Mouse (Mus musculus) urinary bladder, adult 2 months (tissue): Measurements from ENCODE around the gene Acsbg1. TPM values are rescaled to one million over a fixed set of nuclear protein-coding genes. Genes with fewer than 3 reads are reported as not detected.

Experiments used
- DNase-seq: peaks from one replicate; pipeline ENCODE4 v3.0.0; 2022; ENCODE audit warnings: low spot score
- polyA plus RNA-seq: library from polyadenylated mRNA; depleted of rRNA; stranded (reverse); fragments of >200 nt; gene quantifications from 2 replicates; pipeline ENCODE4 v1.2.3, GENCODE M21; 2012

Gene Acsbg1
- polyA plus RNA-seq, 1 experiment, result 13.7 TPM

DNA sequence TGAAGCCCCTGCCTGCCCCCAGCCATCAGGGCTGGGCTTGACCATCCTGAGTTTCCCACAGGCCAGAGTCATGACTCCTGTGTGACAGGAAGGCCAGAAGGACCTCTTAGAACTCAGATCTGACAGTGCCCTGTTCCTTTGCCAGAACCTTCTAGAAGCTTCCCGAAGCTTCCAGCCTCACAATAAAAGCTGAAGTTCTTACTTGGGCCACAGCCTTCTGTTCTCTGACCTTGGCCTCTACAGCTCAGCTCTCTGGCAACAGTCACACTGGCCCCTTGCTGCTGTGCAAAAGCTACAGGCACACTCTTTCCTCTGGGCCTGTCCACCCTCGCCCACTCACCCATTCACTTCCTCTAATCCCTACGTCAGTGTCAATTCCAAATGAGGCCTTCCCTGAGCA, 10.3 kb upstream of the Acsbg1 start:
- DNase-seq, result no peak

DNA sequence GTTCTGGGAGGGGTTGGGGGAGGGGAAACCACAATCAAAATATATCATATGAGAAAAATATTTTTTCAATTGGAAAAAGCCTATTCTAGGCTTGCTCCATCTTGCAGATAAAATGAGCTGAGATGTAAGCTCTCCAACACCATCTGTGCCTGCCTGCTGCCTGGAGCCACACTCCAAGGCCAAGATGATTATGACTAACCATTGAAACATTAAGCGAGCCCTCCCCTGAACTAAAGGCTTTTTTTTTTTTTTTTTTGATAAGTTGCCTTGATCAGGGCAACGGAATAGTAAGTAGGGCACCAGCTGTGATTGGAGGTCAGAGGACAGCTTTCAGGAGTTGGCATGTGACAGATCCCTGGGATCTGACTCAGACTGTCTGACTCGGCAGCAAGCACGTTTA, 6.8 kb upstream of the Acsbg1 start:
- DNase-seq, result no peak

DNA sequence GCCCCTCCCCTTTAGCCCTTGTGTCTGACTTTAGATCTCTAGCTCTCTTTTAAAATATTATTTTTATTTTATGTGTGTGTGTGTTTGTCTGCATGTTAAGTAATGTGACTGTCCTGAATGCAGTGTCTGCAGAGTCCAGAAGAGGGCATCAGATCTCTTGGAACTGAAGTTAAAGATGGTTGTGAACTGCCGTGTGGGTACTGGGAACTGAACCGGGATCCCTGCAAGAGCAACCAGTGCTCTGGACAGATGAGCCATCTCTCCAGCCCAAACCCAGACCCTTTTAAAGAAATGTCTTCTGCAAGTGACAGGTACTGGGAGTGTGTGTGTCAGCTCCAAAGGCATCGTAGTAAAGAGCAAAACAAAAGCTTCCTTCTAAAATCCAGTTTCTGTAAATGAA, 4.4 kb upstream of the Acsbg1 start:
- DNase-seq, result no peak

DNA sequence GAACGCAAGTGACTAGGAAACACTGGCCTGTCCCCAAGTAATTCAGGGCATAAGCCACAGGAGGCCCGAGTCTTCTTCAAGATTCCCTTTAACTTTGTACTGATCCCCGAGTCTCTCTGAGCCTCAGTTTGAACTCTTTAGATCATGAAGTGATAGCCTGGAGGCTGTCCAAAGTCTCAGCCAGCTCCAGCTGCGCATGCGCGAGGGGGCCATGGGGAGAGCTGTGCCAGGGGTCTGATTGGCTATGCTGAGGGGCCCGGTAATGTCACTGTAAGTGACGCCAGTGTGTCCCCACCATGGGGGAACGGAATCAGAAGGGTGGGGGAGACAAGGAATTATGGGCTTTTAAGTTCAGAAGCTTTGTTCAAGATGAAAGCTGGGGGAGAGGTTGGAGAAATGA, 2.7 kb upstream of the Acsbg1 start:
- no peak for DNase-seq

DNA sequence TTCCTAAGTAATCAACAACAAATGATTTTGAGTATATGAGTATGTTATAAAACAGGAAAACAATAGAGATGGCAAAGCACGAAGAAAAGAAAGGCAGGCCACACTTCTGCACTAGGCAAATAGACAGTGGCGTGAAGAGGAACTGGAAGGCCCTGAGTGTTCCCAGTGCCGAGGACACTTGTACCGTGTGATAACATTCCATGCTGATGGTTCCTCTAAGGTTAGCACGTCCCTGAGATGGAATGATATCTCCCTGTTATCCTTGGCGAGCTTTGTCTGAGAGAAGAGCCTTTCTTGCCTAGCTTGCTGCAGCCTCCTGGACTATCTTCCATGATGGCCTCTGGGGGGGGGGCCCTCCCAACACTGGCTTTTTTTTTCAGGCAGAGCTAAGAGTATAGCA, 2.9 kb downstream of the Acsbg1 start:
- DNase-seq, result no peak

DNA sequence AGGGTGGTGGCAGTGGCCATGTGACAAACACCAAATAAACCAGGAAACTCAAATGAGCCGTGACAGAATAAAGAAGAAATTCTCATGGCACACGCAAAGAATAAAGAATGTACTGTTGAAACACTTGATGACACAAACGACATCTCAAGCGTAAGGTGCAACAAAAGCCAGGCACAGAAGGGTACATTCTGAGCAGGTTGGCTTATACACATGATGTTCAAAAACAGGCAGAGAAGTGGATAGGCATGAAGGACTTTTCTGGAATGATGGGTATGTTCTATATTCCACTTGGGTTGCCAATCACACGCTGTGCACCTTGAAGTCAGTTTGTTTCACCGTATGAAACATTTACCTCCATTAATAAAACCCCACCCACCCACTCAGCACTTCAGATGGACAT, 5.3 kb downstream of the Acsbg1 start:
- no peak for DNase-seq

DNA sequence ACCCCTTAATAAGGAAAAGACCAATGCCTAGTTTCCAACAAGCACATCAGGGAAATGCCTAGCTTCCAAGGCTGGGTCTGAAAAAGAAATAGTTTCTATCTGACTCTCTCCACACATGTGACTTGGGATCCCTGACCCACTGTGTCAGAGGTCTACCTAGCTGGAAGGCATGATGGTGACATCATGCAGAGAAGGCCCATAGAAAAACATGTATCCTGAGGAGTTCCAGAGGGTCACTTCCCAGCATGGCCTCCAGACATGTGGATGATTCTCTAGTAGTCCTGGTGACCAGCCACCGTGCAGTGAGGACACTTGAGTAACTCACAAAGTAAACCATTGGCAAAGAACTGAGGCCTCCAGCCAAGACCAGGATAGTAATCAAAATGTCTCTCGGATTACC, 5.8 kb downstream of the Acsbg1 start:
- DNase-seq, result no peak

DNA sequence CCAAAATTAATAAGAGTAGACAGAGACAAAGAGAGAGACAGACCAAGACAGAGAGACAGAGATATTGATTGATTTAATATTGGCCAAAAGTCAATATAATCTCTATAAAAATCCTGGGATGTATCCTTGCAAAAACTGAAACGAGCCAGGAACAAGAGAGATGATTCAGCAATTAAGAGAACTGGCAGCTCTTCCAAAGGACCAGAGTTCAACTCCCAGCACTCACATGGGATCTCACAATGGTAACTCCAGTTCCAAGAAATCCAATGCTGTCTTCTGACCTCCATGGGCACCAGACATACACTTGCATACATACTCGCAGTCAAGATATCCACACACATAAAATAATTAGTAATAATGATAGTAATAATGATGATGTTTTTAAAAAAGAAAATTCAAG, 8.9 kb downstream of the Acsbg1 start:
- DNase-seq, result no peak

DNA sequence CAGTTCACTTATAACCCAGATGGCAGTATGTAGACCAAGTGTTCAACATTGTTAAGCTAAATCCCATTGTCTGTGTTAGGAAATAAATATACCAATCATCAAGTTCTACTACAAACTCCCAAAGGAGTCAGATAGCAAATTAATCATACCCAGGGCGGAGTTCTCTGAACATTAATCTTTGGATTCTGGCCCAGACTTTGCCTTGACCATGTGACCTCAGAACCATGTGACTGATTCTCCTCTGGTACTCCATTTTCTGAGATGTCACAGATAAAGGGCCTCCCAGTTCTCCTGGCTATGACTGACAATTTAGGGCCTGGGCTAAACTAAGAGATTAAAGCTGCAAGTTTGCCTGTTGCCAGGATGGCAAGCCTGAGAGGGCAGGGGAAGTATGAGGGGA, 12.3 kb downstream of the Acsbg1 start:
- DNase-seq, result no peak

DNA sequence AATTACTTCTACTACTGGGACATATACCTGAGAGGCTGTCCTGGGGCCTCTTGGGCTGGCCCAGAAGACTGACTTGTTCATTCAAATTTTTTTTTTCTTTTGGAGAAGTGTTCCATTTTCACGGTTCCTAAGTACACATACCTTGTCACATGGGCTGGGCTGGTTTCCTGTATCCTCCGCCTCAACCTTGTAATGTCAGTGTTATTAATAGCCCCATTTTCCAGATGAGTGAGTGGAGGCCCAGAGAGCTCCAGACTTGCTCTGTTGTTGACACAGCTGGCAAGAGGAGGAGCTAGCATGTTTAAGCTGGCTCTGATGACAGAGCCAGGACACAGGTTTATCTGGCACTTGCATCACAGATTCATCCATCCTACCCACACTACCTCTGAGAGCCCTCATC, 14.2 kb downstream of the Acsbg1 start:
- DNase-seq, result no peak

DNA sequence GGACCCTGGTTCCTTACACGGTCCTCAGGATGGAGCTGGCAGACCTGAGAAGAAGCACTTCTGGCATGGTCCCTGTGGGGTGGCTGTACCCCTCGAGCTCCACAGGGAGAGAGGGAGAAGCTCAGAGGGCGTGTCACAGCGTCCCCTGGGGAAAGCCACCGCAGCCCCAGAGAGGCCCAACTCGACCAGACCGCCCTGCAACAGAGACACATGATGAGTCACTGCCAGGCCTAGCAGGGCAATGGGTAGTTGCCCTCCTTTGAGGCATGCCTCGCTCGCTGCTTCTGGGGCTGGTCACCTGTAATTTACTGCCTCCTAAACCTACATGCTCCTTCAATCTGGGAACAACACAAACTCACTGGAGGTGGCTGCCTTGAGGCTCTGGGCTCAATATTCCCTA, 15.4 kb downstream of the Acsbg1 start:
- DNase-seq, result no peak

DNA sequence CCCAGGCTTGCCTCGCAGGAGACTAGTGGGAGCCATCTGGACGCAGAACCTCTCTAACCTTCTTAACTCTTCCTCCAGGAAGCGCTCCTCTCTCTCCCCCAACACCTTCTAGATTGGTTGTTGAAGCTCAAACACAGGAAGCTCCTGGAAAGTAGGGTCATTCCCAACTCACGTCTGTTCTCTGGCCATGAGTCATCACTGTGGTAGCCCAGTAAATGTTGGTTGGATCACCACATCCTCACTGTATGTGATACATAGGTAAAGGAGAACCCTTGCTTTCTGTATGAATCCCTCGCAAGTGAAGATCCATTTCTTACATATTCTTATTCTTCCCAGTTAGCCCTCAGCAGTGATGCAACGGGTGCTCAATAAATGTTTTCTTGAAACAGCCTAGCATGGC, 16.1 kb downstream of the Acsbg1 start:
- no peak for DNase-seq

DNA sequence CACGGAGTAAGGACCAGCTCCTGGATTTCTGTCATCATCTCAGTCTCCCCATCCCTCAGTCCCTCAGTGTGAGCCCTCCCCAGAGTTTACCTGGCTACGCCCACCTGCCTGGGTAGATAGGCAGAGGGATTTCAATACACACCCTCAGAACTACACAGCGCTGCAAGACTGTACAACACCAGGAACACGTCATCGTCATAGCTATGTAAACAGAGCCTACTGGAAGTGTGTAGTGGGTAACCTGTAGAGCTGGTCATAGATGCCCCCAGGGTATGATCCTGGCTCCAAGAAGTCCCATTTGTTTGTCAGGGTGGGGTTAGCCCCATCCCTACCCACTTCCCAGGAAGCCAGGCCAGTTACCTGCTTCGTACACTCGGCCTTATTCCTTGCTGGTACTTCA, 18.5 kb downstream of the Acsbg1 start:
- no peak for DNase-seq

DNA sequence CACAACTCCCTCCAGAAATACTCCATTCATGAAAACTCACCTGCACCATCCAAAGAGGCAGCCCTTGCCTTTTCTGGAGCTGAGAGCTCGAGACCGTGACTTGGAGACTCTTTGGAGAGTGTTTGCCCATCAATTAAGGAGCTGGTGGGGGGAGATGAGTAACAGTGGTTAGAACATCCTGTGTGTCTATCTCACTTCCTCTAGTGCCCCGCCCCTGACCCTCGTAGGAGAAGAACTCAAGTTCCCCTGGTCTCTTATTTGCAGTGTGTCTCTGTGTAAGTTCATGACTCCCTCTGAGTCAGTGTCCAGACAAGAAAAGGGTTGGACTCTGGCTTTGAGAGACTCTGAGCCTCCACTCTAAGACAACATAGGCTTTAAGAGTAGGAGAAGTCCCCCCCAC, 19.1 kb downstream of the Acsbg1 start:
- no peak for DNase-seq

DNA sequence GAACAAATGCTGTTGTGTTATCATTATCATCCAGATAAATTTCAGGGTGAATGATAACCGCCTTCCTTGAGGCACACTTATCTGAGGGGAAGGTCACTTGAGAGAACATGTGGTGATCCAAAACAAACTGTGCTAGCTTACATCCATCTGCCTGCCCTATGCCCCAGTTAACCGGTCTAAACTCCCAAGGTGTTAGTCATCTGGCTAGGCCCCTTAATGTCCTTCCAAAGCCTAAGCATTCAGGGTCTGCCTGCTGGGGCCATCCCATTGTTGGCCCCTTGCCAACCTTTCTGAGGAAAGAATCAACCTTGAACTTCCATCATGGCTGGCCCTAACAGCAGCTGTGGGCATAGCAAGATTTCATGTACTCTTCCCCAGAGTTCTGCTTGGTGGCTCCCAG, 19.5 kb downstream of the Acsbg1 start:
- no peak for DNase-seq

DNA sequence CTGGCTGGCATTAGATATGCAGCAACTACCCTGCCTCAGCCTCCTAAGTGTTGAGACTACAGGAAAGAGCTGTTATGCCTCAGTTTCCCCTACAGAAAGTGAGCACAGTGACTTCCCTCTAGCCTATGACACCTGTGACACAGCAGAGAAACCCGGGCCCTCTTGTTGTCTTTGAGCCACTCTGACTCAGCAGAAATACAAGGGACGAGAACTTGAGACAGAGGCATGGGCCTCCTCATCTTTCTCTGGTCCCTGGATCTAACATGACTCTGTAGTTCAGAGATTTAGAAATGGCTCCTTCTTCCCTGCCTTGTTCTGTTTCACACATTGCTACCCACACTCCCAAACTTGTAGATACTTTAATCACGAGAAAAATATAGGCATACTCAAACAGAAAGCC, 20.1 kb downstream of the Acsbg1 start:
- no peak for DNase-seq

DNA sequence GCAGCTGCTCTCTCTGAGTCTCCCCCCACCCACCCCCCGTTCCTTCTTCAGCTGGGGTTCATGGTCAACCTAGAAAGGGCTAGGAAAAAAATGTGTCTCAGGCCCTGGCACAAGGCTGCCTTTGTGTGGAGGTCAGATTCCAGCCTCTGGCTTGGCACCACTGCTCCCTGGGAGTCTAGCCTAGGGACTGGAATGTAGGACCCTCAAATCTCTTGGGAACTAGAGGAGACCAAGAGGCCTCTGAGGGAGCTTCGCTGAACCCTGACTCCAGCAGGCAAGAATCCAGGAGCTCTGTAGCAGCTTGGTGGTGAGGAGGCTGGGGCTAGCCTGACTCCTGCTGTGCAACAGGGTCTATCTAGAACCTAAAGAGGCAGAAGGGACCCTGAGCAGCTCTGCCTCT, 22.5 kb downstream of the Acsbg1 start:
- no peak for DNase-seq

DNA sequence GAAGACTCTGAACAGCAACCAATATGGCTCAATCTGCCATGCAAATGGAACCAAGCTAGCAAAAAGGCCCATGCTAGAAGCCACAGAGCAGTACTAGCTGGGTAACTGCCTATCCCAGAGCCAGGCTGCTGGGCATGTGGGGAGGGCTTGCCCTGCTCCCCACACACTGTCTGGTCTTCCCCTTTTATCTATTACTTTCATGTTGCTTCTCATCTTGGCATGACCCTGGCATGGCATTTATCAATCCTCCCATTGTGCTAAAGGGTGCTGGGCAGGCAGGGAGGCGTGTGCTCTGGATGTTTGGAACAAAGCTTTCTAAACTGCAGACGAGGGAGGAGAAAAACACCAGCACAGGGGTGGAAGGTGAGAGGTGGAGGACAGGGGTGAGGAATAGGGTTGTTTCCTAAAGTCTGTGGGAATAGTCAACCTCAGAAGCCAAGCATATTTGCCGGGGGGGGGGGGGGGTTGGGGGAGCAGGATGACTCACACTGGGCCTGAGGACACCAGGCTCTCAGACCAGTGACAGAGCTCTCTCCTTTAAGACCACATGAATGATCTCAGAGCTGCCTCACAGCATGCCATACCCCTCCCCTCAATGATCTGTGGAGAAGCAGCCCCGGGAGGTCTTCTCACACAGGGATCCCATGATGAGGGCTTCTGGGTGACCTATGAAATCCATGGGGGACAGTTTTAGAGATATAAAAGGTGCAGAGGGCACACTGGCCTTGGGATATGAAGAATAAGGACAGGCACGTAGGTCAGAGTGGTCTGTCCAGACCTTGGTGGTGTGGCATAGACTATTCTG, 24.0 kb downstream of the Acsbg1 start:
- DNase-seq, result no peak

DNA sequence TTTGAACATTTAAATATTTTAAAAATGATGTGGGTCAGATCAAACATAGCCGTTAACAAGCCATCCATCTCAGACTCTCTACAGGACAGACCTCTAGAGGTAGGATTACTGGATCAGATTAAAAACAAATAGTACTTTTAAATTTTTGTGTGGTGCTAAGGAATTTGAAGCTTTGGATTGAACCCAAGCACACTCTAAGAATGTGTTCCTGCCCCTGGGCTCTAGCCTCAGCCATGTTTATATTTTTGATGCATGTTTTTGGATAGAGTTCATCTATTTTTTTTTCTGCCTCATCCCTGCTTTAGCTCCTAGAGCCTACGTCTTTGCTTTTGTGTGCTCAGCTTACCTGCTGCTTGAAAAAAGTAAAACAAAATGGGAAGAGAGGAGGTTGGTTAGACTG, 28.3 kb downstream of the Acsbg1 start:
- DNase-seq, result no peak

DNA sequence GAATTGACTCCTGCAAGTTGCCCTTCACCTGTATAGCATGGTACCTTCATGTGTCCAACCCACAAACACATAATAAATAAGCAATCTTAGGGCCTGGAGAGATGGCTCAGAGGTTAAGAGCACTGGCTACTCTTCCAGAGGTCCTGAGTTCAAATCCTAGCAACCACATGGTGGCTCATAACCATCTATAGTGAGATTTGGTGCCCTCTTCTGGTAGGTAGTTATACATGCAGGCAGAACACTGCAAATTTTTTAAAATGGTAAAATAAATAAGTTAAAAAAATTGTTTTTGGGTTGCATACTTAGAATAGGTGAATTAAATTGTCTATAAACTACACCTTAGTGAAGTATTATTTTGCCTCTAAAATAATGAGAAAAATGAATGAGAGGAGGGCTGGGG, 30.8 kb downstream of the Acsbg1 start:
- no peak for DNase-seq

DNA sequence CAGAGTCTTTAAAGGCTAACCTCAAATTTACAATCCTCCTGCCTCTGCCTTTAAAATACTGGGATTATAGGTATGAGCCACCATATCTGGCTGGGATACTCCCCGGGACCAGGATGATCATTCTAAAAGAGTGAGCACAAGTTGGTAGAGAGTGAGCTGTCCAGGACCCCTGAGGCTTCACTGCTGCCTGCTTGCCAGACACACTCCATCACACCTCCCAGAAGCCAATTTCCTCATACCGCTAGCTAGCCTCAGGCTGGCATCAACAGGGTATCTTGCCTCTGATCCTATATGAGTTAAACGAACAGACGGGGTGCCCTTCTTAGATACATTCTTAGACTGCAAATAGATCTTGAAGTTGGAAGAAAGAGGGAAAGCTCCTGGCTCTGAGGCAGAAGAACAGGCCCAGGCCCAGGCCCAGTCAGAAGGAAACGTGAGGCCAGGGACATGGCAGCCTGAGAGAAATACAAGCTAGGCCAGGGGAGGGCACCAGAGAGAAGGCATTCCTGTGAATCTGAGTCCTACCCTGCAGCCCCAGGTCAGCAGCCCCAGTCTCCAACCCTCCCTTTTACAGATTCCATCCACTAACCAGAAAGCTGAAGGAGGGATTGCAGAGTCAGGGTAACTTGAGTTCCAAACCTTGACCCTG, 31.9 kb downstream of the Acsbg1 start:
- DNase-seq, result no peak

DNA sequence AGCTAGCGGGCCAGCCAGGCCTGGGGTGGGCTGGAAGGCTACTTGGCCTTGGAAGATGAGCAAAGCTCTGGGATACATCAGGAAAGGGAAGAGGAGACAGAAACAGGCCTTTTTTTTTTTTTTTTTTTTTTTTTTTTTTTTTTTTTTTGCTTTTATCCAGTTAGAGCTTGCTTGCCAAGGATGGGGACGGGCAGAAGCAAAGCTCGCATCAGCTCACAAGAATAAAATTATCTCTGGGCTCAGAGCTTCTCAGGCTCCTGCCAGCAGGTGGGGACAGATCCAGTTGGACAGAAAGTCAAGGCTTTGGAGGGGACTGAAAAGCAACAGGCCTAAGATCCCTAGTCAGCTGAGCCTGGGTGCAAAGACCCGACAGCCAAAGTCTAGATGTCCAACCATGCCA, 32.9 kb downstream of the Acsbg1 start:
- DNase-seq, result no peak

DNA sequence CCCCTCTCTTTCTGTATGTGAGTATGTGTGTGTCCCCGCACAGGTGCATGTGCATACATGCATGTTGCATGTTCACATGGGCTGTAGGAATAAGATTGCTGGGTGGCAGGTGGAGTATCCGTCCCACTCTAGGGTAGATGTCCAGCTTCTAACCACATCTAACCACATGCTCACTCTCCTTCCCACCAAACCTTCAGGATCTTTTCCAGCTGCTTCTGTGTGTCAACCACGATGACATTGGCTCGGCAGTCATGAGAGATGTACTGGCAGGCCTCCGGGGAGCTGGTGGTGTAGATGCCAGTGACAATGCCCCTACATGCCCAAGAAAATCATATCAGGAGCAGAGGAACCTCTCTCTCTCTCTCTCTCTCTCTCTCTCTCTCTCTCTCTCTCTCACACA, 34.4 kb downstream of the Acsbg1 start:
- no peak for DNase-seq
